Mouse (Mus musculus) CH12.LX (cell line): Measurements from ENCODE around the gene Ltbp2.

ENCODE experiments used
- CTCF ChIP-seq, 2 experiments: IDR thresholded peaks in 1 of 2; conservative IDR thresholded peaks in 1 of 2; 2 replicates each; pipeline ENCODE4 v1.5.1; 2011 to 2012; ENCODE audit warnings: low read depth in 2 of 2, low read length in 2 of 2, improper control_type of control experiment in 1 of 2, inconsistent platforms in 1 of 2, mild to moderate bottlenecking in 1 of 2, moderate library complexity in 1 of 2
- EP300 ChIP-seq: IDR thresholded peaks from 2 replicates; pipeline ENCODE4 v1.6.1; 2011; ENCODE audit warnings: low read length, improper control_type of control experiment
- ETS1 ChIP-seq: conservative IDR thresholded peaks from 2 replicates; pipeline ENCODE4 v1.6.1; 2012; ENCODE audit warnings: low read depth, mild to moderate bottlenecking, inconsistent platforms, low read length, improper control_type of control experiment, moderate library complexity
- MAX ChIP-seq: IDR thresholded peaks from 2 replicates; pipeline ENCODE4 v1.6.1; 2011; ENCODE audit warnings: low read length, improper control_type of control experiment
- MAZ ChIP-seq: IDR thresholded peaks from 2 replicates; pipeline ENCODE4 v1.6.1; 2012; ENCODE audit warnings: low read depth, mild to moderate bottlenecking, inconsistent platforms, low read length, improper control_type of control experiment, moderate library complexity
- MXI1 ChIP-seq: IDR thresholded peaks from 2 replicates; pipeline ENCODE4 v1.6.1; 2011; ENCODE audit warnings: mild to moderate bottlenecking, low read depth, low read length, improper control_type of control experiment
- NELFE ChIP-seq: IDR thresholded peaks from 2 replicates; pipeline ENCODE4 v1.6.1; 2011; ENCODE audit warnings: low read depth, low read length, improper control_type of control experiment
- POLR2A ChIP-seq: IDR thresholded peaks from 2 replicates; pipeline ENCODE4 v1.6.1; 2011; ENCODE audit warnings: low read depth, mild to moderate bottlenecking, improper control_type of control experiment, low read length
- POLR2AphosphoS2 ChIP-seq: IDR thresholded peaks from 2 replicates; pipeline ENCODE4 v1.6.1; 2011; ENCODE audit warnings: low read depth, low read length, improper control_type of control experiment
- RCOR1 ChIP-seq: conservative IDR thresholded peaks from 2 replicates; pipeline ENCODE4 v1.6.1; 2012; ENCODE audit warnings: low read depth, mild to moderate bottlenecking, inconsistent platforms, low read length, improper control_type of control experiment
- TCF12 ChIP-seq: IDR thresholded peaks from 2 replicates; pipeline ENCODE4 v1.6.1; 2014; ENCODE audit warnings: low read depth, mild to moderate bottlenecking, inconsistent platforms, low read length, improper control_type of control experiment
- USF2 ChIP-seq: conservative IDR thresholded peaks from 2 replicates; pipeline ENCODE4 v1.6.1; 2011; ENCODE audit warnings: low read depth, low read length, improper control_type of control experiment

DNA sequence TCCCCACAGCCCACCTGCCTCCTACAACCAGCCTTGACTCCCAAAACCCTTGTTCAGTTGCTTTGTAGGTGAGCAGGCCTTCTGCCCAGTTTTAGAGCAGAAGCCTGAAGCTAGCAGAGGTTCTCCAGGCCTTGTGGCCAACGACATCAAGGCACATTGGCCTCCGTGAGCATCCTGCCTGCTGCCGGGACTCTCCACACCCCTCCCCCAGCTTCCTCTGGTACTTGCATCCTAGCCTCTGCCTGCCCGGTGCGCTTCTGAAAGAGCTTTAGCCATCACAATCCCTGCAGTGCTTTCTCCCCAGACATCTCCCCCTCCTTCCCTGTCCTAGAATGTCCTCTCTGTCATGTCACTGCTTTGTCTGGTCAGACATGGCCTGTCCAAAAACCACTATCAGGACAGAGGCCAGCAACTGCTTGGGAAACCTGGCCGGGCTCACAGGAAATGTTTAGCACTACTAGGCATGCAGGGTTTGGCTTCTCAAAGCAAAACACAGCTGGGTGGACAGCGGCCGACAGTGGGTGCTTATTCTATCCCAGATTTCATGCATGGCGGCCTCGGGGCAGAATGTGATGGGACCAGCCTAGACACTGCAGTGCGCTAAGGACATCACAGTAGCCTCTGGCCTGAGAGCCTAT, 24.8 kb downstream of the Ltbp2 start:
- TF ChIP-seq CTCF (conservative IDR thresholded peaks at IDR 0.05 in 1 of 2, IDR thresholded peaks at IDR 0.05 in 1 of 2; ENCODE audit: low read depth in 2 of 2, low read length in 2 of 2) (no peak), MXI1 (no peak), RCOR1 (no peak), ETS1 (no peak), TCF12 (no peak), NELFE (no peak), EP300 (no peak), MAZ (no peak), POLR2A (no peak), USF2 (no peak), MAX (no peak), POLR2AphosphoS2 (no peak)
